Mouse (Mus musculus): Measurements from ENCODE around the gene Gm1604a. TPM values are rescaled to one million over a fixed set of nuclear protein-coding genes. Genes with fewer than 3 reads are reported as not detected.

The Gm1604a gene
- polyA plus RNA-seq (2015; fragmentation: Illumina TruSeq; extraction: RNeasy Lipid Tissue Mini Kit (QIAGEN cat#74804); ENCODE audit: low read depth, low replicate concordance), result 1.4 TPM

DNA sequence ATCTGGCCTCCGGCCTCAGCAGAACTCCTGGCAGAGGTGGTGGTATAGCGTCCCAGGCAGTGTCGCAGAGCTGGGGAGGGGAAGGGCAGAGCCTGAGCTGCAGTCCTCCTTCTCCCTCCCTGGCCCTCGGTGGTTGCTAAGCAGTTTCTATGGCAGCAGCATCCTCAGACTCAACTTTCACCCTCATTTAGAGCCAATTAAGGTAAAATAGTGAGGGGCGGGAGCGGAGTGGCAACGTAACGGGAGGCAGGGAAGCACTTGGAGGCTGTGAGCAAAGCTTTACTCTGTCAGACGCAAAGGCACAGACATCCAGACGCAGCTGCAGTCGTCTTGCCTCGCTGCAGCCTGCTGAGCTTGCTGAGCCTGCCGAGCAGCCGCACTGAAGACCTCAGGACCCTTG, at the start of gene Gm1604a:
Gene Gm1604a (plus strand): TSS at position 312 of the 400 bp plus-strand sequence.

DNA sequence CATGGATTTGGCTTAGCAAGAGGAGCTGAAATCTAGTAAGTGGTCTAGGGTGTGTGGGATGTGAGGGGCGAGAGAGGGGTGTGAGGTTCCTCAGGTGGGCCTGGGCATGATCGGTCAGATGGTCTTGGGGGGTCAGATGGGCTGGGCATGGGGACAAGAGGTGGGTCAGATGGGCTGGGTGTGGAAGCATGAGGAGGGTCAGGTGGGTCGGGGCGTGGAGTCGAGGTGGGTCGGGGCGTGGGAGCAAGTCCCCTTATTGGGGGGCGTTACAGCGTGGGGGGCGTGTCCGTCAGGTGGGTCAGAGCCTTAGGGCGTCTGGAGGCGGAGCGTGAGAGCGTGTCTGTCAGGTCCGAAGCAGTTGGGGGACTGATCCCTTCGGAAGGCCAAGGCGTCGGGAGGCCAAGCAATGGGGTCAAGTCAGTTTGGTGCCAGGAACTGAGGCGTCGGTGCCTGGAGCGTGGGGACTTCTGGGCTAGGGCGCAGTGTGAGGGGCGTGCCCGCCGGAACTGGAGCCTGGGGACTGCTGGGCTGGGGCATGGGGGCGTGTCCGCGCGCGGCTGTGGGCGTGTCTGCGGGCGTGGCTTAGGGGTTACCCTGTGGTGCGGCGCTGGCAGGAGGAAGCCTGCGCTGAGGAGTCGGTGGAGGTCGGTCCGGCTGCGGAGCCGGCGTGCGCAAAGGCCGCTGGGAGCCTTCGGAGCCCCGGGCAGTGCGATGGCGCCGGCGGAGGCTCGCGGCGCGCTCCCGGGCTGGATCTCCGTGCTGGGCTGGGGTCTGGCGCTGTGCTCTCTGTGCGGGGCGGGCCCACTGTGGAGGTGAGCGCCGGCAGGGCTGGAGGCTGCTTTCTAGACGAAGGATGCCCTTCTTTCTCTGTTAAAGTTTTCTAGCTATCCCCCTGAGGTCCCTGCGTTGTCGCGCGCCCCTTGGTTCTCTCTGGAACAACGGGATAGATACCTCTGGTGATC, 46.8 kb upstream of the Gm1604a start, which contains the start of gene Gm49721:
Gene Gm49721 (plus strand): TSS at position 618 of the 962 bp plus-strand sequence.

Other genes starting within 250 kb of the Gm1604a start
- 50.3 TPM for gene Ezr, start 242.8 kb upstream of the Gm1604a start, polyA plus RNA-seq (2015; fragmentation: Illumina TruSeq; extraction: RNeasy Lipid Tissue Mini Kit (QIAGEN cat#74804); ENCODE audit: low read depth, low replicate concordance)
- gene Rsph3b, start 76.9 kb upstream of the Gm1604a start, polyA plus RNA-seq (2015; fragmentation: Illumina TruSeq; extraction: RNeasy Lipid Tissue Mini Kit (QIAGEN cat#74804); ENCODE audit: low read depth, low replicate concordance), result 26.4 TPM
- gene Tagap1, start 64.4 kb upstream of the Gm1604a start, polyA plus RNA-seq (2015; fragmentation: Illumina TruSeq; extraction: RNeasy Lipid Tissue Mini Kit (QIAGEN cat#74804); ENCODE audit: low read depth, low replicate concordance), result 45.8 TPM
- 77.0 TPM for gene Rnaset2b, start 54.9 kb upstream of the Gm1604a start, polyA plus RNA-seq (2015; fragmentation: Illumina TruSeq; extraction: RNeasy Lipid Tissue Mini Kit (QIAGEN cat#74804); ENCODE audit: low read depth, low replicate concordance)
- gene Gm49721, start 46.7 kb upstream of the Gm1604a start, polyA plus RNA-seq (2015; fragmentation: Illumina TruSeq; extraction: RNeasy Lipid Tissue Mini Kit (QIAGEN cat#74804); ENCODE audit: low read depth, low replicate concordance), result 0.42 TPM
- 37.3 TPM for gene Rps6ka2, start 144.5 kb downstream of the Gm1604a start, polyA plus RNA-seq (2015; fragmentation: Illumina TruSeq; extraction: RNeasy Lipid Tissue Mini Kit (QIAGEN cat#74804); ENCODE audit: low read depth, low replicate concordance)